Mouse (Mus musculus) lung, postnatal 4 days (tissue): ENCODE measurements at regions not wholly inside any gene's neighbourhood (a gene's known extent, or its start where the extent isn't known, plus 50 kb on each side); places are given as distances from the start of the nearest gene placed in this dataset.

ENCODE experiments used
- DNase-seq, 2 experiments: peaks; one replicate each; pipeline ENCODE4 v3.0.0; 2021

GRCm38 (mm10) chr8:64542501-64542900 lies 150.4 kb downstream of the Cpe start:
- DNase-seq, result no peak

DNA sequence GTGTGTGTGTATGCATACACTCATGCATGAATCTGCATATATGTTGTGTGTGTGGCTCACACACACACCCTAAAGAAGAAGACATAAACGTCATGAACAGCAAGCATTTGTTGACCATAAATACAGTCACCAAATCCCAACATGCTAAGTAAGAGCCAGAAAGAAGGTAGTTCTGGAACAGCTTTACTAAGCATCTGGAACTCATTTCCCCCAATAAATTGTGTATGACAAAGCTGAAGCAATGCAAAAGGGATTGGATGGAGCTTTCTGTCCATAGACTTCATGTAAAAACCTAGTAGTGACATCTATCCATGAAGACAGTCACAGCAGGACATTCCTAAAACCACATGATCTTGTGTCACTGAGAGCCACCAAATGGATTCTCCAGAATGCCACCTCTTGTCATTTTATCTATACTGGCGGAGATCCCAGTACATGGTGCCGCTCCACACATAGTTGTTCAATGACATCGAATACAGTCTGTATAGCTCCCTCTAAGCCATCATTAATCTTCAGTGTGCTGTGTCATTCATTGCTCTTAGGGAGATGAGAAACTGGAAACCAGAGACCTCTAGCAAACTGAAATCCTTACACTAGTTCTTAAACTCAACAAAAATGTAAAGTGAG lies 152.9 kb downstream of the Cpe start:
- DNase-seq, result no peak

GRCm38 (mm10) chr8:64531780-64532179 lies 161.1 kb downstream of the Cpe start:
- no peak for DNase-seq

- no peak for DNase-seq
Measured at GRCm38 (mm10) chr8:64522441-64523102, 170.3 kb downstream of the Cpe start.

GRCm38 (mm10) chr8:64519650-64520049 lies 173.2 kb downstream of the Cpe start:
- DNase-seq, result no peak

DNA sequence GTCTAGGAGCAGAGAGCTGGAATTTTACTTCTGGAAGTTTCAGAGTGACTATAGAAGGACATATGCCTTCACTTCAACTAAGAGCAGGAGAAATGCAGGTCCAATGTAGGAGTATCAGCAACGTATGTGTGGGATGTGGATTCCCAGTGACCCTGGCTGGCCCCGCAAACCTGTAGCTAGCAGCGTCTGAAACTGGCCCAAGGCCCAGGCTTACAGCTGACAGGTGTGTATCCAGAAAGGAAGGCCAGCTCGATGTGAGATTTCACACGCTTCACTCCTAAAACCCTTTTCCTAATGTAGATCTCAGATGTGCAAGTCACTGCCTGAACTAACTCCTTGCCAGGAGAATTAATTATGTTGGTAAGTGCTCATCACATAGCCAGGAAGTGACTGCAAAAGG lies 176.9 kb downstream of the Cpe start:
- DNase-seq, result no peak

DNA sequence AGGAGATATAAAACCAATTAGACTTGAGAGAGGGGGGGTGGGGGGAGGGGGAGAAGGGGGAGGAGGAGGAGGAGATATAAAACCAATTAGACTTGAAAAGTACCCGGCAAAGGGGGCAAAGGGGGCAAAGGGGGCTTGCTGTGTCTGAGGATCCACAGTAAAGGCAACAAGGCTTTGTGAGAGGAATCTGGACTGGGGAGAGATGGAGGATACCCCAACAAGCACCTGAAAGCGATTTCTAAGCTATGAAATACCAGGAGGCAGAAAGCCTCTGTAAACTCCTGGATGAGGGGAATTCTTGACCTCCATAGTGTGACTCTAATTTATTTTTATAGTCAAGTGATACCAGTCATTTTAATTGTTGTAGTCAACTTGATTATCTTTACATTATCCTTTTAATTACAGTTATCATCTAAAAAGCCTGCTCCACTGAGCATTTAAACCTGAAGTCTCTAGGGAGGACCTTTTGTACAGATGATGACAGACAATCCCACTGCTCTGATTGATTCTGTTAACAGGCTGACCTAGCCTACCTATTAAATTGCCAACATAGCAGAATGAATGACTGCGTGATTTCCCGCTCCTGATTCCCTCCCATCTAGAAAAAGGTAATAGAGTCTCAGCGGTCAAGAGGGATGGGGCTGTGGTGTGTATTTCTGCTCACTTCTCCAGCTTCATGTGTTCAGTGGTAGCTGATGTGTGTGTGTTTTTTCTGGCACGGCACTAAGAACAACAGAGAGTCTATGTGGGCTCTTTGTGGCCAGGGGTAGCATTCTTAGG lies 195.4 kb downstream of the Cpe start:
- DNase-seq, result no peak

GRCm38 (mm10) chr8:64496333-64497213 lies 196.3 kb downstream of the Cpe start:
- no peak for DNase-seq

DNA sequence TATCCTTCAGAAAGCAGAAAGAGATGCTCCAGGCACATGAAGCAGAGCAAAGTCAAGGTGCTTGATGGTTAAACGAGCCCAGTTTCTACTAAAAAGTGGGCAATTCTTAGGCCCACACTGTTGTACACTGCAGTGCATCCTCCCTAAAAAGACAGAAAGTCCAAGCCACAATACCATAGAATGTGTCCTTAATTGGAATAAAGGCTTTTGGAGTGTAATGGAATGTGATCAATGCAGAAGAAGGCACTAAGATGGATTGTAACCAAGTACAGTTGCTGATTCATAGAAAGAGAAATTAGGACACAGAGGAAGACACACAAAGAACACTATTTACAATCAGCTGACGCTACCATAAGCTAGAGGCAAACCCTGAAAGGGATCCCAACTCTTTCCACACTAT lies 201.3 kb downstream of the Cpe start:
- no peak for DNase-seq

GRCm38 (mm10) chr8:64488057-64488456 lies 204.8 kb downstream of the Cpe start:
- no peak for DNase-seq

GRCm38 (mm10) chr8:64473276-64473675 lies 219.6 kb downstream of the Cpe start:
- DNase-seq, result no peak

- no peak for DNase-seq
Measured at GRCm38 (mm10) chr8:64472801-64473270, 220.0 kb downstream of the Cpe start.

GRCm38 (mm10) chr8:64461136-64461535 lies 231.7 kb downstream of the Cpe start:
- no peak for DNase-seq

GRCm38 (mm10) chr8:64456970-64457369 lies 235.9 kb downstream of the Cpe start:
- no peak for DNase-seq

DNA sequence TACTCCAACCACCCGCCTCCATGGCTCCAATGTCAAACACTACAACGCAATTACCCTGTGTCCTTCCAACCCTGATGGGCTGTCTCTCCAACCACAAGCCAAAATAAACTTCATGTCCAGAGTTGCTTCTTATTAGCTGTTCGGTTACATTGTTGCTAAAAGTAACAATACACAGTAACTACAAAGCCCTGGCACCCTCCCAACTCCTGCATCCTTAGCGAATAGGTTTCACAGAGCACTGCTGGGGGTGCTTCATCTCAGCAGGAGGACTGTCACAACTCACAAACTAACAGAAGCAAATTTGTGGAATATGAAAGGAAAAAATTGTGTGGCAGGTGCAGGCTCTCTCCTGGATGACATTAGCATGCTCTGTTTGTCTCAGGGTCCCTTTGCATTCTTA lies 238.1 kb downstream of the Cpe start:
- DNase-seq, result no peak

DNA sequence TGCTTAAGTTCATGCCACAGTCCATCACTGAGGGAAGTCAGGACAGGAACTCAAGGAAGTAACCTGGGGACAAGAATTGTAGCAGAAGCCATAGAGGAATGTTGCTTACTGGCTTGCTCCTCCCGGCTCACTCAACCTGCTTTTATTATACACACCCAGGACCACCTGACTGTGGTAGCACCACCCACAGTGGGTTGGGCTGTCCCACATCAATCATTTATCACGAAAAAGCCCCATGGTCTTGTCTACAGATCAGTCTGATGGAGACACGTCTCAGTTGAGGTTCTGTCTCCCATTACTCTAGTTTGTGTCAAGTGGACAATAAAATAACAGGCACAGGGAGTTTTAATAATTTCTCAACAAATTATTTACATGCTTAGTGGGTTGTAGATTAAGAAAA lies 239.3 kb upstream of the Tll1 start:
- DNase-seq, result no peak

- no peak for DNase-seq
Measured at GRCm38 (mm10) chr8:64444429-64444828, 238.4 kb upstream of the Tll1 start.

DNA sequence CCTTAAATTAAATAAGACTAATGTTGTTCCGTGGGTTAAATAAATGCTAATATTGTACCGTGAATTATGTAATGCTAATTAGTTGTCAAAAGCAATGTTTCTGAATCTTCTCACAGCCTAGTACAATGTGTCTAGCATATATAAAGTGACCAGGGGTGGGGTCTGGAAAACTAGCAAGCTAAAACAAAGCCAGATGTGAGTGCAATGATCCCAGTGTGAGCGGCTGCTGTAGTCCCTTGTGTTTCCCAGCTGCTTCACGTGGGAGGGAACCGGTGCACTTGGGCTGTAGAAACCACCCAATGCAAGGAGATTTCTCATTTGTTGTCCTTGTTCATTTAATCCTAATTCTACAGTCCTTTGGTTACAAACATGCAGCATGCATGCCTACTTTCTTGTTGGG lies 232.4 kb upstream of the Tll1 start:
- DNase-seq, result no peak

DNA sequence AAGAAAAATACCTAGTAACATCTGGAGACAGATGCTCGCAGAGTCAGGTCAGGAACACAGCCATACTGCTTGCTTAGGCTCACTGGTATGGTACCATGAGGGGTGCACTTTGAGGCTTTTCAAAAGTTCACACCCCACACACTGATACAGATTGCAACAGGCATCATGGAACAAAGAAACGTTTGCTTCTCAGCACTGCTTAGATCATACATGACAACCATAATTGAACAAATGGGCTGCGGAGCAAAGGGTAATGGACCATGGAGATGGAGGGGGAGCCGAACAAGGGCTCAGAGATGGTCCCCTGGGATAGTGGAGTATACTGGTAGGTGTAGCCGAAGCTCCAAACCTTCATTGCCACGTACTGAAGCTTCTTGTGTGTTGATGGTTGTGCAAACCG lies 228.6 kb upstream of the Tll1 start:
- DNase-seq, result no peak

- no peak for DNase-seq
Measured at GRCm38 (mm10) chr8:64422850-64423214, 216.8 kb upstream of the Tll1 start.

DNA sequence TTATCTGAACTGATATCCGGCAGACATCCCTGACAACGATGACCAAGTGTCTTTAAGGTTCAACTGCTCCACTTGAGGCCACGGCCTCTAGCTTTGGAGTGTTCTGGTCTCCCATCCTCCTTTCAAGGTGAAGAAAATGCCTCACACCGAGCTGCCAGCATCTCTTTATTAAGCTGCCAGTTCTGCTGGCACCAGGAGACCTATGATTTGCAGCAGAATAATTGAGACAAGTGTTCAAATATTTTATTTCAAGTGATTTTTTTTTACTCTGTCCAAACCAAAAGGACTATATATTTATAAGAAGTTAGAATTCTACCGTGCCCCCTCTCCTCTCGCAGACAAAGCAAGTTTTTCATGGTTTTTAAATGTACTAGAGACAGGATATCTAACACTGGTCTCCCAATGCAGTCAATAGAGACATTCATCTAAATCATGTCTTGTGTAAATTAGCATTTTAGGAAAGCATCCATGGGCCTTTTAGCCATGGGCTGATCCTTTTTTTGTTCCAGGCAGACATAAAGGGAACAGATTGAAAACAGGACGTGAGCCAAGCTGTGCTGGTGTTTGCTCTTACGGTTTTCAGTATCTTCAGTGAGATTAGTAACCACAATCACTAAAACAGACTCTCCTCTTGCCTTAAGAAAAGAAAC lies 216.3 kb upstream of the Tll1 start:
- no peak for DNase-seq

DNA sequence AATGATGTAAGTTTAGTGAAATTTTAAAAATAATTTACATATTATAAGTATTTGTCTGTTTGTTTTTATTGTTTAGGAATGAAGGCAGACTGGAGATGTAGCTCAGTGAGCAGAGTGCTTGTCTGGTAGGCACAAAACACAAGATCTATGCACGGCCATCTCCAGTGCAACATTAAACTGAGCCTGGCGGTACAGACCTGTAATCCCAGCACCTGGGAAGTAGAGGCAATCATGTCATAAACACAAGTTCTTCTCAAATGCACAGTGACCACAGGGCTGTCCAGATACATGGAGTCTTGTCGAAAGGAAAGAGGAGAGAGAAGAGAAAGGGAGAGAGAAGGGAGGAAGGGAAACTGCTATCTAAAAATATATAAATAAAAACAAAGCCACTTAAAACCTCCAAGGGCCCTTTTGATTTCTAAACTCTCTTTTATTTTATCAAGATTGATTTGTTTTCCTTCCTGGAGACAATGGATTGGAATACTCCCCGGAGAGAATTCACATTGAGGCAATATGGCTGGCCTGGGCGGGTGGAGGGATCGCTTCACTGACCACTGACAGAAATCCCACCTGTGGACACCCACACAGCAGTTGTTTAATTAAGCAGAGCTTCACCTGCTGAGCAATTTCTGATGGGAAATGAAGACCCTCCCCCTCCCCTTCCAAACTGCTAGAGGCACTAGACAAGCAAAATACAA lies 215.6 kb upstream of the Tll1 start:
- no peak for DNase-seq
